ENCODE assay signal across 30 mouse cellular contexts in the genomic region with DNA sequence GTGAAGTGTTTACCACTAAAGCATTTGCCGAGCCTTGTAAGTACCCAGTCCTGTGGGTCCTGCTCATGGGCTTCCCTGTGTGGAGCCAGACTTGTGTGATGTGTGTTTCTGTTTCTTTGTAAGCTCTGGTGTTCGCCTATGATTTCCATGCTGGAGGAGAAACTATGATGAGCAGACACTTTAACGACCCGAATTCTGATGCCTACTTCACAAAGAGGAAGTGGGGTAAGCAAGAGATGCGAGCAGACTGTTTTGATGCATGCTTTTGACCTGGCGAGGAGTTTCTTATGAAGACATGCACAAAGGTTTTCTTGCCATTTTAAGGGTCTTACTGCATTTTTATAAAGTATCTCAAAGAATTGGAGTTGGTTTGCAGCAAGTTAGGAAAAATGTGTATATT.
DNase-seq lines count a peak whose midpoint lies in the region; ATAC-seq lines count a peak whose summit lies in the region.
"Had no signal": no experiment of that assay in that cellular context is flagged by ENCODE, and none has a peak within 500 bp of the region (broad histone marks: within the 10 kb centered on the region; RNA-seq: fewer than 3 reads in every experiment).

No protein-coding gene starts in this region.

- peak; percentile 31 for DNase-seq in midbrain, embryonic 11.5 days (ENCODE audit: low spot score, missing footprints)
- no peak for DNase-seq in midbrain, embryonic 14.5 days
- peak; percentile 12 for DNase-seq in c-Kit-positive CD71-negative TER-119-negative erythroid progenitor cells, embryonic 14.5 days (ENCODE audit: low read depth)
- DNase-seq in splenic B cell, adult 2 months (ENCODE audit: low read depth, low spot score), result peak; percentile 30
- DNase-seq in kidney, adult 8-10 months, result no peak
- no peak for DNase-seq in frontal cortex, postnatal 36 days (ENCODE audit: low spot score in 2 of 2)
- DNase-seq: adrenal gland, postnatal 10 days; adrenal gland, postnatal 36 days; cerebellum, adult 11 months; cerebellum, adult 2 months; cerebellum, adult 9-11 months; cerebellum, postnatal 25 days; embryo, embryonic 11 days; gastrocnemius, postnatal 10 days; gastrocnemius, postnatal 36 days; heart, adult 18-20 months; heart, postnatal 14 days; heart, postnatal 4 days had no signal

- 91% methylated on average over 6 of the region's 6 CpGs for WGBS in midbrain, embryonic 11.5 days
- 94% methylated on average over 6 of the region's 6 CpGs for WGBS in midbrain, embryonic 14.5 days

- H3K27me3 ChIP-seq in midbrain, embryonic 11.5 days (ENCODE audit: control insufficient read depth, insufficient read depth, low read length), result no peaks in the 10 kb centered on the region
- H3K27me3 ChIP-seq in midbrain, embryonic 14.5 days (ENCODE audit: control insufficient read depth, insufficient read depth, low read length), result no peaks in the 10 kb centered on the region
- H3K27me3 ChIP-seq in splenic B cell, adult 2 months (ENCODE audit: control insufficient read depth, insufficient read depth, low read length, poor library complexity, severe bottlenecking), result no peaks in the 10 kb centered on the region
- H3K27me3 ChIP-seq: embryonic facial prominence, embryonic 13.5 days; forebrain, embryonic 12.5 days; forebrain, embryonic 15.5 days; heart, embryonic 13.5 days; Patski had no signal

- no peaks in the 10 kb centered on the region for H3K4me1 ChIP-seq in midbrain, embryonic 11.5 days (ENCODE audit: control insufficient read depth, insufficient read depth, low read length)
- no peaks in the 10 kb centered on the region for H3K4me1 ChIP-seq in midbrain, embryonic 14.5 days (ENCODE audit: control insufficient read depth, insufficient read depth, low read length)
- H3K4me1 ChIP-seq: embryonic facial prominence, embryonic 10.5 days; embryonic facial prominence, embryonic 13.5 days; forebrain, embryonic 12.5 days; forebrain, embryonic 15.5 days; heart, embryonic 10.5 days had no signal

- no peak overlapping the region for H3K4me2 ChIP-seq in midbrain, embryonic 11.5 days
- H3K4me2 ChIP-seq in midbrain, embryonic 14.5 days (ENCODE audit: low read length), result no peak overlapping the region
- H3K4me2 ChIP-seq: embryonic facial prominence, embryonic 13.5 days; forebrain, embryonic 12.5 days; forebrain, embryonic 15.5 days; heart, embryonic 13.5 days; hindbrain, embryonic 14.5 days had no signal

- no peak overlapping the region for H3K9ac ChIP-seq in midbrain, embryonic 11.5 days (ENCODE audit: low read length)
- H3K9ac ChIP-seq in midbrain, embryonic 14.5 days (replicated peaks; ENCODE audit: low read length), result no peak overlapping the region
- H3K9ac ChIP-seq: embryonic facial prominence, embryonic 13.5 days; forebrain, embryonic 12.5 days; forebrain, embryonic 15.5 days; heart, embryonic 13.5 days; hindbrain, embryonic 14.5 days had no signal

- H3K9me3 ChIP-seq in midbrain, embryonic 11.5 days (ENCODE audit: control insufficient read depth, low read length), result no peaks in the 10 kb centered on the region
- no peaks in the 10 kb centered on the region; the same call in 1 of the 2 replicates for H3K9me3 ChIP-seq in midbrain, embryonic 14.5 days (ENCODE audit: control insufficient read depth, low read length)
- H3K9me3 ChIP-seq: embryonic facial prominence, embryonic 10.5 days; embryonic facial prominence, embryonic 13.5 days; forebrain, embryonic 12.5 days; forebrain, embryonic 15.5 days; heart, embryonic 10.5 days; heart, embryonic 13.5 days had no signal

- no peak for ATAC-seq in midbrain, embryonic 11.5 days (ENCODE audit: low FRiP score)
- no peak for ATAC-seq in midbrain, embryonic 14.5 days (ENCODE audit: low FRiP score, low TSS enrichment)
- peak; percentile 64 for ATAC-seq in granulocyte monocyte progenitor cell, adult 5-6 weeks (replicated peaks; ENCODE audit: poor library complexity, severe bottlenecking)
- ATAC-seq: forebrain, embryonic 15.5 days; hindbrain, postnatal 0 days; inflammation-experienced regulatory T-cells, adult 6 months; Patski had no signal

- H3K27ac ChIP-seq in midbrain, embryonic 11.5 days (ENCODE audit: low read depth, low read length), result no peak overlapping the region
- H3K27ac ChIP-seq in midbrain, embryonic 14.5 days (replicated peaks; ENCODE audit: low read depth, low read length), result no peak overlapping the region
- H3K27ac ChIP-seq: embryonic facial prominence, embryonic 10.5 days; embryonic facial prominence, embryonic 13.5 days; forebrain, embryonic 12.5 days; forebrain, embryonic 15.5 days; heart, embryonic 10.5 days; heart, embryonic 13.5 days; hindbrain, embryonic 14.5 days; hindbrain, postnatal 0 days had no signal

- no peak overlapping the region for H3K4me3 ChIP-seq in midbrain, embryonic 11.5 days (ENCODE audit: low read depth, low read length)
- no peak overlapping the region for H3K4me3 ChIP-seq in midbrain, embryonic 14.5 days (replicated peaks; ENCODE audit: low read depth, low read length)
- H3K4me3 ChIP-seq: embryonic facial prominence, embryonic 10.5 days; embryonic facial prominence, embryonic 13.5 days; erythroblast, embryonic 14.5 days; forebrain, embryonic 12.5 days; forebrain, embryonic 15.5 days; heart, embryonic 10.5 days; heart, embryonic 13.5 days had no signal

- peaks cover 5% of the 10 kb centered on the region; the same call in 1 of the 2 replicates for H3K36me3 ChIP-seq in midbrain, embryonic 11.5 days (ENCODE audit: control insufficient read depth, insufficient read depth, low read length)
- peaks cover 43% of the 10 kb centered on the region for H3K36me3 ChIP-seq in midbrain, embryonic 14.5 days (ENCODE audit: control insufficient read depth, insufficient read depth, low read length)
- H3K36me3 ChIP-seq in splenic B cell, adult 2 months (ENCODE audit: control insufficient read depth, insufficient read depth, low read length, poor library complexity, severe bottlenecking), result peaks cover 22% of the 10 kb centered on the region

Comparison
In these comparisons a context has a peak if more than half of its experiments do, and no peak if none do; other contexts are left out.
1. DNase-seq: peak in midbrain, embryonic 11.5 days (single experiment), c-Kit-positive CD71-negative TER-119-negative erythroid progenitor cells, embryonic 14.5 days (single experiment) and splenic B cell, adult 2 months (single experiment); none in midbrain, embryonic 14.5 days (single experiment), kidney, adult 8-10 months (0 of 2) and frontal cortex, postnatal 36 days (0 of 2).